Mouse (Mus musculus) skeletal muscle tissue, postnatal 0 days (tissue): ENCODE results near the gene Naf1. TPM values are rescaled to one million over a fixed set of nuclear protein-coding genes. Genes with fewer than 3 reads are reported as not detected.

Experiments
- polyA plus RNA-seq: library from polyadenylated mRNA; unstranded; fragments of >200 nt; fragmentation: Nextera tagmentation; extraction: Ambion mirVana; gene quantifications from 2 replicates; pipeline ENCODE4 v1.2.1, GENCODE M21; 2015

Naf1 gene
- 0.94 and 0.99 TPM in 2 replicates for polyA plus RNA-seq

DNA sequence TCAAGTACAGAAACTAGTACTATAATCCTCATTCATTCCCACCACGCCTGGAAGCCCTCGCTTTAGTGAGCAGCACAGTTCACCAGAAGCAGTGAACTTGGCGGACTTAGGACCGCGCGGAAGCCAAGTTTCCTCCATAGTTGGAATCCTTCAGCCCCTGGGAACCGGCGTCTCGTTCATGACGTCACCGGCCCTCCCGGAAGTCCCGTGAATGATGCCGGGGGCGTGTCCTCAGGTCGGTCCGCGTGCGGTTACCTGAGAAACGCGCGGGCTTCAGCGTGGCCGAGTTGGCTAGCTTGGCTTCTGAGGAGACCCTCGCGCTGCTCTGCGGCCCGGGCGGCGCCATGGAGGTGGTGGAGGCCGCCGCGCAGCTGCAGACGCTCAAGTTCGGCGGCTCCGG is at the start of gene Naf1:
TSS of gene Naf1 (plus strand) at position 195 of the 400 bp plus-strand sequence.

Other genes starting within 250 kb of the Naf1 start
- gene Npy5r, start 172.1 kb upstream of the Naf1 start, polyA plus RNA-seq = not detected in 2 replicates
- 0.62 and 1.1 TPM in 2 replicates for gene Npy1r, start 163.0 kb upstream of the Naf1 start, polyA plus RNA-seq